Mouse (Mus musculus) cerebellum, postnatal 25 days (tissue): ENCODE measurements around the gene Ergic1.

ENCODE experiments used
- DNase-seq, 2 experiments: peaks; one replicate each; pipeline ENCODE4 v3.0.0; 2021; ENCODE audit warnings: mixed read lengths in 2 of 2

Ergic1 gene

GRCm38 (mm10) chr17:26561290-26561640 lies at the start of gene Ergic1:
Ergic1 (plus strand) TSS chr17:26561489.
- peak; percentile 95 to 98 for DNase-seq

- peak in 1 of 2 experiments; percentile 30 for DNase-seq
Observed at GRCm38 (mm10) chr17:26511816-26512774, 49.2 kb upstream of the Ergic1 start.

GRCm38 (mm10) chr17:26512961-26513360 lies 48.3 kb upstream of the Ergic1 start:
- no peak for DNase-seq

GRCm38 (mm10) chr17:26513459-26514290 lies 47.6 kb upstream of the Ergic1 start:
- peak in 1 of 2 experiments; percentile 39 for DNase-seq

- DNase-seq = peak in 1 of 2 experiments; percentile 24
Observed at GRCm38 (mm10) chr17:26514581-26515030, 46.7 kb upstream of the Ergic1 start.

- DNase-seq = no peak
Observed at GRCm38 (mm10) chr17:26515675-26516074, 45.6 kb upstream of the Ergic1 start.

GRCm38 (mm10) chr17:26518306-26518705 lies 43.0 kb upstream of the Ergic1 start:
- DNase-seq = no peak

GRCm38 (mm10) chr17:26522711-26523110 lies 38.6 kb upstream of the Ergic1 start:
- no peak for DNase-seq

- no peak for DNase-seq
Observed at GRCm38 (mm10) chr17:26524316-26524715, 37.0 kb upstream of the Ergic1 start.

- no peak for DNase-seq
Observed at GRCm38 (mm10) chr17:26524801-26525200, 36.5 kb upstream of the Ergic1 start.

GRCm38 (mm10) chr17:26525316-26525715 lies 36.0 kb upstream of the Ergic1 start:
- peak; percentile 71 to 77 for DNase-seq

- no peak for DNase-seq
Observed at GRCm38 (mm10) chr17:26527291-26527690, 34.0 kb upstream of the Ergic1 start.

- no peak for DNase-seq
Observed at GRCm38 (mm10) chr17:26528751-26529150, 32.5 kb upstream of the Ergic1 start.

GRCm38 (mm10) chr17:26529791-26530241 lies 31.5 kb upstream of the Ergic1 start:
- no peak for DNase-seq

- no peak for DNase-seq
Observed at GRCm38 (mm10) chr17:26530590-26531081, 30.7 kb upstream of the Ergic1 start.

GRCm38 (mm10) chr17:26531395-26532027 lies 29.8 kb upstream of the Ergic1 start:
- no peak for DNase-seq

GRCm38 (mm10) chr17:26532476-26533045 lies 28.7 kb upstream of the Ergic1 start:
- no peak for DNase-seq

GRCm38 (mm10) chr17:26533871-26534372 lies 27.4 kb upstream of the Ergic1 start:
- no peak for DNase-seq

- no peak for DNase-seq
Observed at GRCm38 (mm10) chr17:26534695-26535094, 26.6 kb upstream of the Ergic1 start.

- no peak for DNase-seq
Observed at GRCm38 (mm10) chr17:26535251-26536136, 25.8 kb upstream of the Ergic1 start.
